Mouse (Mus musculus) midbrain, embryonic 13.5 days (tissue): Measurements from ENCODE around the gene Fndc8. TPM values are rescaled to one million over a fixed set of nuclear protein-coding genes. Genes with fewer than 3 reads are reported as not detected.

Experiments
- ATAC-seq: fragments of 200-750 bp; cut with Nextera tagmentation; 2 replicates; pipeline ENCODE4 v1.8.0; 2017; ENCODE audit warnings: mild to moderate bottlenecking, moderate TSS enrichment, moderate library complexity
- H3K27ac ChIP-seq: fragments of 300-500 bp; sonication (generic); 2 replicates; pipeline ENCODE4 v1.5.1; 2015; ENCODE audit warnings: inconsistent platforms, mild to moderate bottlenecking, moderate library complexity
- H3K27me3 ChIP-seq: fragments of 300-500 bp; sonication (generic); 2 replicates; pipeline ENCODE4 v1.6.1; 2015; ENCODE audit warnings: mild to moderate bottlenecking, inconsistent platforms
- H3K36me3 ChIP-seq: fragments of 300-500 bp; sonication (generic); 2 replicates; pipeline ENCODE4 v1.6.1; 2015; ENCODE audit warnings: mild to moderate bottlenecking, inconsistent platforms
- H3K4me1 ChIP-seq: fragments of 300-500 bp; sonication (generic); replicated peaks from 2 replicates; pipeline ENCODE4 v1.6.1; 2015; ENCODE audit warnings: inconsistent platforms
- H3K4me2 ChIP-seq: fragments of 300-500 bp; sonication (generic); replicated peaks from 2 replicates; pipeline ENCODE4 v1.6.1; 2015; ENCODE audit warnings: moderate library complexity, mild to moderate bottlenecking, inconsistent platforms
- H3K4me3 ChIP-seq: fragments of 300-500 bp; sonication (generic); replicated peaks from 2 replicates; pipeline ENCODE4 v1.5.1; 2015; ENCODE audit warnings: mild to moderate bottlenecking, inconsistent platforms
- H3K9ac ChIP-seq: fragments of 300-500 bp; sonication (generic); replicated peaks from 2 replicates; pipeline ENCODE4 v1.6.1; 2015; ENCODE audit warnings: mild to moderate bottlenecking, inconsistent platforms
- H3K9me3 ChIP-seq: fragments of 300-500 bp; sonication (generic); 2 replicates; pipeline ENCODE4 v1.6.1; 2016; ENCODE audit warnings: mild to moderate bottlenecking, inconsistent platforms
- WGBS: fragments of 180-500 bp; shearing (Covaris S2); methylation state at CpG from one replicate; pipeline ENCODE4 v1.1.7; 2015; 5-methylcytosine and 5-hydroxymethylcytosine counted together
- polyA plus RNA-seq: library from polyadenylated mRNA; unstranded; fragments of >200 nt; fragmentation: Nextera tagmentation; extraction: Ambion mirVana; gene quantifications from 2 replicates; pipeline ENCODE4 v1.2.1, GENCODE M21; 2015

Fndc8 gene
- polyA plus RNA-seq, 1 experiment from 2014 or later: 0.48 TPM

GRCm38 (mm10) chr11:82870173-82871030 lies 21.5 kb upstream of the Fndc8 start:
- Histone ChIP-seq H3K4me3 (peak overlapping the region; percentile 61), H3K27me3 (no peaks in the 10 kb centered on the region), H3K4me1 (peaks cover 12% of the 10 kb centered on the region), H3K9me3 (no peaks in the 10 kb centered on the region), H3K4me2 (peak overlapping the region; percentile 72), H3K36me3 (no peaks in the 10 kb centered on the region), H3K27ac (no peak overlapping the region), H3K9ac (peak overlapping the region; percentile 72)
- ATAC-seq: peak; percentile 44
- 6% methylated on average over 36 of the region's 36 CpGs for WGBS

DNA sequence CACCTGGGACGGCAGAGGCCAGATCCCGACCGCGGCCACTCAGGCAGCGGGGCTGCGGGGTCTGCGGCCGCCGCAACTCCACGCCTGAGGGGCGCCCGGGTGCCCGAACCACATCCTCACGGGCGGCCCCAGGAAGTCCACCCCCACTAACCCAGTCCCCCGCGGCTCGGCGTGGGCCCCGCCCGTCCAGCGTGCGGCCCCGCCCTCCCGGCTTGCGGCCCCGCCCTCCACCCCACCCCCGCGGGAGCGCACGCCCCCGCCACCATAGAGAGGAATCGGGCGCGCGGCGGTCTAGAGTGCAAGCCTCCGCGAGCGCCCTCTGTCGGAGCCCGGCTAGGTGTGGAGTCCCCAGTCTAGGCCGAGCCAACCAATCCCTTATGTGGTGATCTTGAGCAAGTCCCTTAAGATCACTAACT lies 20.9 kb upstream of the Fndc8 start, which contains the start of gene Rffl:
TSS of gene Rffl (minus strand) at position 180 of the 416 bp plus-strand sequence.
- peak; percentile 97 for ATAC-seq
- H3K4me3 ChIP-seq: peak within 1 kb of the TSS; percentile 61
- H3K27me3 ChIP-seq: no peaks in the 10 kb centered on the region
- H3K4me1 ChIP-seq: peaks cover 12% of the 10 kb centered on the region
- peak within 1 kb of the TSS; percentile 72 for H3K9ac ChIP-seq
- peak within 1 kb of the TSS; percentile 72 for H3K4me2 ChIP-seq
- 1% methylated on average over 41 of the region's 43 CpGs for WGBS
- no peaks in the 10 kb centered on the region for H3K9me3 ChIP-seq
- H3K36me3 ChIP-seq: no peaks in the 10 kb centered on the region
- H3K27ac ChIP-seq: no peak within 1 kb of the TSS

DNA sequence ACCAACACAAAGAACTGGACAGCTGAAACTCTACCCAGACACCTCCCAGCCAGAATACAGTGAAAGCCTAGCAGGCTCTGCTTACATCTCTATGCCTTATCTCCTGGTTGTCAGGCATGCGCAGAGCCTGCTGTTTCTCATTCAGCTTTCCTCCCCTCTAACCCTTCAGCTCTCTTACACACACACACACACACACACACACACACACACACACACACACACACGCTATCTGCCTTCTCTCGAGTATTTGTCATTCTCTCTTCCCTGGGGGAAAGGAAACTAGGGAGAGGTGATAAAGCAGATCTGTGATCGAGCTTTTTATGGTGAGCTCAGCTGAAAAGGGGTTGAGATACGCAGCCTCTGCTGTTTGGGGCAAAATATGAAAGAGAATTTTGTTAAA lies 17.0 kb upstream of the Fndc8 start:
- Histone ChIP-seq H3K9ac (no peak overlapping the region), H3K27ac (no peak overlapping the region), H3K27me3 (no peaks in the 10 kb centered on the region), H3K36me3 (peaks cover 10% of the 10 kb centered on the region; the same call in 1 of the 2 replicates), H3K9me3 (no peaks in the 10 kb centered on the region), H3K4me2 (no peak overlapping the region), H3K4me3 (no peak overlapping the region), H3K4me1 (peaks cover 8% of the 10 kb centered on the region)
- ATAC-seq: no peak
- WGBS: 73% methylated on average over 5 of the region's 5 CpGs

DNA sequence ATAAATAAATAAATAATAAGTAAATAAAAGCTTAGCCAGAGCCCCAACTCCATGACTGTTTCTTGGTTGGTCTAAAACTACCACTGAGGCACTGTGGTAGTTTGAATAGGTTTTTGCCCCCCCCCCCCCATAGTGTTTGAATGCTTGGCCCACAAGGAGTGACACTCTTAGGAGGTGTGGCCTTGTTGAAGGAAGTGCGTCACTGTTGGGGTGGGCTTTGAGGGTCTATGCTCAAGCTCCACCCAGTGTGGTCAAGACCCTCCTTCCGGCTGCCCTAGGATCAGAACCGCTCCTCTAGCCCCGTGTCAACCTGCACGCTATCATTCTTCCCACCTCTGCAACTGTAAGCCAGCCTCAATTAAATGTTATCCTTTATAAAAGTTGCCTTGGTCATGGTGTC lies 16.3 kb upstream of the Fndc8 start:
- Histone ChIP-seq H3K4me1 (peaks cover 4% of the 10 kb centered on the region), H3K4me3 (no peak overlapping the region), H3K36me3 (peaks cover 10% of the 10 kb centered on the region; the same call in 1 of the 2 replicates), H3K27ac (no peak overlapping the region), H3K4me2 (no peak overlapping the region), H3K27me3 (no peaks in the 10 kb centered on the region), H3K9me3 (no peaks in the 10 kb centered on the region), H3K9ac (no peak overlapping the region)
- whole genome bisulfite sequencing: 93% methylated on average over 5 of the region's 5 CpGs
- ATAC-seq: no peak

DNA sequence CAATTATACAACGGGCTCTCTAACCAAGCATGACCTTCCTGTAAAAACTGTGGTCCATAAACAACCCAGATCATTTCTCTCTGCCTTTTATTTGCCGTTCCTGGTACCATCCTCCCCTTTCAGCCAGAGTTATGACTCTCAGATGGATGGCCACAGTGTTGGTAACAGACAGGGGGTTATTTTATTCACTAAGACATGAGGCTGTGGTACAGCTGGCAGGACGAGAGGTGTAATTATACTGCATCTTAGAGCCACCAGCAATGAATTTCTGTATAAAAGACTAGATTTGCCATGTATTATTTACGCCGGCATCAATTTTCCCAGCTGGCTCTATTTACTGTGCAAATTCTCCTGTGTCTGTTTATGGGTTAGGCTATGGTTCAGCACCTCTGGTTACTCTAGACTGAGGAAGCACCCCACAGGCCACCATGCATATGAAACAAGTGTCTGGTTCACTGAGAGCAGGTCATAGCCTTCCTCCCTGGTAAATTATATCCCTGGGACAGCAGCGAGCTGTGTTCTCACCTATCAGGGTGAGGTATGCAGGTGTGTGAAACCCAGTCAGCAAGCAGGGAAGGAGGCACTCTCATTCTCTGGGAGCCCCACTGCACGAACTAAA lies 14.1 kb upstream of the Fndc8 start:
- no peaks in the 10 kb centered on the region for H3K27me3 ChIP-seq
- H3K4me3 ChIP-seq: no peak overlapping the region
- H3K36me3 ChIP-seq: peaks cover 16% of the 10 kb centered on the region; the same call in 1 of the 2 replicates
- H3K27ac ChIP-seq: 0 out of 2 replicates have a peak overlapping the region, but pooled peaks have one; percentile 19
- H3K9me3 ChIP-seq: no peaks in the 10 kb centered on the region
- H3K4me1 ChIP-seq: no peaks in the 10 kb centered on the region
- 85% methylated on average over 7 of the region's 7 CpGs for WGBS
- H3K9ac ChIP-seq: no peak overlapping the region
- no peak overlapping the region for H3K4me2 ChIP-seq
- ATAC-seq: no peak

DNA sequence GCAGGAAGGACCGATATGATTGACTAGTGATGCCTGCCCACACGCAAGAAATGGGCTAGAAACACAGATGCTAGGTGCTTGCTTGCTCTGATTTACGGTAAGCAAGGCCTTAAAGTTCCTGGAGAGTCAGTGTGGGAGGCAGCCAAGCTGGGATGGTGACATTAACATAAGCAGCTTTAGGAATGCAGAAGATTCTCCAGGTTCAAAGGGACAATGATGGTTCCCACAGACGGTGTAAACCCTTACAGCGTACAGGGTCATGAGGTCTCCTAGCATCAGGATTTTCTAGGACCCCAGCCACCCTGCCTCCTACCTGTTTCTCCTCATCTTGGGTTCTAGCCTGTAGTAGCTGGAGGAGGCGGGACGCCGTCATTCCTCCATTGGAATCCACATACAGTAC lies 8.7 kb upstream of the Fndc8 start:
- no peaks in the 10 kb centered on the region for H3K27me3 ChIP-seq
- WGBS: 72% methylated on average over 8 of the region's 8 CpGs
- no peak overlapping the region for H3K9ac ChIP-seq
- H3K4me3 ChIP-seq: no peak overlapping the region
- ATAC-seq: no peak
- H3K9me3 ChIP-seq: no peaks in the 10 kb centered on the region
- 0 out of 2 replicates have a peak, but pooled peaks cover 16% of the 10 kb centered on the region for H3K36me3 ChIP-seq
- H3K27ac ChIP-seq: no peak overlapping the region
- H3K4me2 ChIP-seq: no peak overlapping the region
- peaks cover 7% of the 10 kb centered on the region for H3K4me1 ChIP-seq

DNA sequence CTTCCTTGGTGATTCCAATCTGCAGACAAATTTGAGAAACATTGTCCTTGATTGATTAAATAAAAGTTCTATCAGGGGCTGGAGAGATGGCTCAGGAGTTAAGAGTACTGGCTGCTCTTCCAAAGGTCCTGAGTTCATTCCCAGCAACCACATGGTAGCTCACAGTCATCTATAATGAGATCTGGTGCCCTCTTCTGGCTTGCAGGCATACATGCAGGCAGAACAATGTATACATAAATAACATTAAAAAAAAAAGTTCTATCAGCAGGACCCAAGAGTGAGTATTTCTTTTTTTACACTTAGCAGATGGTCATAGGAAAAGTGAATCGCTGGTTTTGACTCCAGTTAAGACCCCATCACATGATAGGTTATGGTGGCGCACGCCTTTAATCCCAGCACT lies 5.4 kb upstream of the Fndc8 start:
- 93% methylated on average over 3 of the region's 3 CpGs for WGBS
- Histone ChIP-seq H3K4me2 (no peak overlapping the region), H3K27me3 (peaks cover 6% of the 10 kb centered on the region), H3K4me1 (peaks cover 27% of the 10 kb centered on the region), H3K9ac (no peak overlapping the region), H3K27ac (no peak overlapping the region), H3K9me3 (no peaks in the 10 kb centered on the region), H3K36me3 (0 out of 2 replicates have a peak, but pooled peaks cover 2% of the 10 kb centered on the region), H3K4me3 (no peak overlapping the region)
- no peak for ATAC-seq

DNA sequence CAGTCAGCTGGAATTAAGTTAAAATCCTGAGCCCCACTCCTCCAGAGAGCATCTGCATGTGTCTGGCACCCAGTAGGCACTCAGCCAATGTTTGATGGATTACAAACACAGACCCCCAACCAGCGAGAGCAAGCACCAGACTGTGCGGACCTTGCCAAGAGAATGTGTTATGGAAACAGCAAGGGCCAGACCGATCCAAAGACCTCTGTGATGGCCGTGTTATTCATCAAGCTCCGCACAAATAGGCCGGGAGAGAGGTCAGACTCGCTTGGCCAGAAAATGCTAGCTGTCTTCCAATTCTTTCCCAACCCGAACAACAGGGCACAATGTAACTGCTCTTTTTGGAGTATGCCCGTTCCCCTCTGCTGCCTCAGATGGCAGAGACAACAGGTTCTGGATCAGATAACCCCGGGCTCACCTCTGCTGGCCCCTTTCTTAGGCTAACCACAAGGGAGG lies 3.4 kb upstream of the Fndc8 start:
- no peak for ATAC-seq
- peak overlapping the region; percentile 4; the same call in 1 of the 2 replicates for H3K9ac ChIP-seq

DNA sequence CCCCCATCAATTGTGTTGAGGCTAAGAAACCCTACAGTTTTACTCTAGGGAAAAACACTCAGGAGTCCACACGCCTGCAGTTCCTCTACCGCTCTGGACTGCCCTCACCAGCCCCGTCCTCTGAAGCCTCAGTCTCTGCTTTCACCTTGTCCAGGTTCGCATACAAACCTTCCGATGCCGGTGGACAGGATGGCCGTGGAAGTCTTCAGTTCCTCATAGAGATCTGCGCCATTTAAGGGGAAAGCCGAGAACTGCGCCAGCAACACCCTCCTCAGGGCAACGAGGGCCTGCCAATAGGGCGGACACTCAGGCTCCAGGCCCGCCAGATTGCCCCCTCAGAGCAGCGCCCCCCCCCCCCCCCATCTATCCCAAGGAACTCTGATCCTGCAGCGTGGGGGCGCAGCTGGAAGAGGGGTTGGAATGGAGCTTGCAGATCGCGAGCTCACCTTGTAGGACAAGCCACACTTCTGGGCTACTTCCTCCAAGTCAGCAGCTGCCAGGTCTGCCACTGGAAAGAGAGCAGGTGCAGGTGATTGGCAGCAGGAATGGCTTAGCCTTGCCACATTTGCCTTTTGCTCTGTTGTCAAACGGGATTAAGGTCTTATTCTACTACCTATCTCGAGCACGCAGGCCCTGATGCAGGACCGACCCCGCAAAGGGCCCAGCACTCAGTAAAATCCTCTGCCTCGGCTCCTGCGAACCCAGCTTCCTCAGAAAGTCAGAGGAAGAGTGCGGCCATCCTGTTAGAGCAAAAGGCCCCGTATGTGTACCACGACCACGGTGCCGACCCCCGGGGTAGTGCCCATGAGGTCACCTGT lies 2.2 kb upstream of the Fndc8 start:
- H3K27ac ChIP-seq: peak overlapping the region; percentile 58
- WGBS: 7% methylated on average over 30 of the region's 31 CpGs
- H3K4me1 ChIP-seq: peaks cover 22% of the 10 kb centered on the region
- H3K36me3 ChIP-seq: no peaks in the 10 kb centered on the region
- peaks cover 10% of the 10 kb centered on the region for H3K27me3 ChIP-seq
- no peaks in the 10 kb centered on the region for H3K9me3 ChIP-seq
- ATAC-seq: peak; percentile 55
- H3K4me3 ChIP-seq: peak overlapping the region; percentile 71
- peak overlapping the region; percentile 90 for H3K4me2 ChIP-seq
- H3K9ac ChIP-seq: peak overlapping the region; percentile 74

More for the DNA sequence above, 3.4 kb upstream of the Fndc8 start:
- H3K27ac ChIP-seq: no peak overlapping the region
- WGBS: 66% methylated on average over 10 of the region's 10 CpGs
- H3K4me2 ChIP-seq: peak overlapping the region; percentile 90; the same call in 1 of the 2 replicates
- H3K27me3 ChIP-seq: peaks cover 10% of the 10 kb centered on the region
- no peaks in the 10 kb centered on the region for H3K9me3 ChIP-seq
- no peaks in the 10 kb centered on the region for H3K36me3 ChIP-seq
- H3K4me3 ChIP-seq: no peak overlapping the region
- H3K4me1 ChIP-seq: peaks cover 27% of the 10 kb centered on the region

GRCm38 (mm10) chr11:82890342-82890762 lies 1.6 kb upstream of the Fndc8 start, which contains the start of gene Rad51d:
TSS of gene Rad51d (minus strand) at chr11:82890614.
- peak; percentile 94 for ATAC-seq
- Histone ChIP-seq H3K4me3 (peak within 1 kb of the TSS; percentile 71), H3K9ac (peak within 1 kb of the TSS; percentile 74), H3K4me2 (peak within 1 kb of the TSS; percentile 90), H3K9me3 (no peaks in the 10 kb centered on the region), H3K27ac (peak within 1 kb of the TSS; percentile 58), H3K27me3 (peaks cover 10% of the 10 kb centered on the region), H3K4me1 (peaks cover 21% of the 10 kb centered on the region), H3K36me3 (no peaks in the 10 kb centered on the region)
- WGBS: under 1% methylated on average over 26 of the region's 26 CpGs

DNA sequence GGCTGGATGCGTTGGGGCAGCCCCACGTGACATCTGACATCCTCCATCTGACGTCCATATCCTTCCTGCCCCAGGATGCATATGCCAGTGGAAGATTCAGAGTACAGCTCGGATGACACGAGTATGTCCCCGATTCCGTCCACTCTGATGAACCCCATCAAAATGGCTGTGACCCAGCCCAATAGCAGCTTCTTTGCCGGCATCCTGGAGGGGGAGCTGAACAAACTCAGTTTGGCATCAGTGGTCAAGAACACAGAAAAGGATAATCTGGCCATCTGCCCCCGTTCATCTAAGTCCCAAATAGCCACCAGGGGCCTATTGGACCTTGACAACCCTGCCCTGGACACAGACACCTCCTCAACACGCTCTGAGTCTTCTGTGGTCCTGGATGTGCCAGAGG lies 5.6 kb downstream of the Fndc8 start:
- Histone ChIP-seq H3K9me3 (no peaks in the 10 kb centered on the region), H3K4me3 (no peak overlapping the region), H3K9ac (no peak overlapping the region), H3K27me3 (no peaks in the 10 kb centered on the region), H3K4me2 (no peak overlapping the region), H3K36me3 (peaks cover 54% of the 10 kb centered on the region), H3K4me1 (no peaks in the 10 kb centered on the region), H3K27ac (no peak overlapping the region)
- WGBS: 86% methylated on average over 10 of the region's 10 CpGs
- ATAC-seq: no peak
